Mouse (Mus musculus) regulatory T cell (primary cell): Measurements from ENCODE around the gene Tsacc.

ENCODE experiments used
- in situ Hi-C: fragments of 300-600 bp; cut with MboI, MseI; formaldehyde crosslinking; loops from one replicate; pipeline ENCODE4 v1.15.1; 2025; ENCODE audit warnings: high pct_unique_total_duplicates

Tsacc gene

GRCm38 (mm10) chr3:88239446-88239845 lies 57.4 kb downstream of the Tsacc start:
- in situ Hi-C loops, result no loop called here

- in situ Hi-C loops, result no loop called here
These were observed 57.9 kb downstream of the Tsacc start for GRCm38 (mm10) chr3:88238866-88239391.

GRCm38 (mm10) chr3:88237556-88238194 lies 59.1 kb downstream of the Tsacc start:
- in situ Hi-C loops, result no loop called here

GRCm38 (mm10) chr3:88237161-88237555 lies 59.6 kb downstream of the Tsacc start:
- in situ Hi-C loops, result no loop called here

GRCm38 (mm10) chr3:88235616-88236015 lies 61.2 kb downstream of the Tsacc start:
- in situ Hi-C loops, result no loop called here

- in situ Hi-C loops, result no loop called here
These were observed 61.6 kb downstream of the Tsacc start for GRCm38 (mm10) chr3:88235216-88235615.

GRCm38 (mm10) chr3:88234041-88234440 lies 62.8 kb downstream of the Tsacc start:
- in situ Hi-C loops, result no loop called here

GRCm38 (mm10) chr3:88232851-88233649 lies 63.7 kb downstream of the Tsacc start:
- in situ Hi-C loops, result no loop called here
